Mouse (Mus musculus) liver, embryonic 12.5 days (tissue): ENCODE results near the gene Plk5. TPM values are rescaled to one million over a fixed set of nuclear protein-coding genes. Genes with fewer than 3 reads are reported as not detected.

Experiments
- ATAC-seq: fragments of 200-750 bp; cut with Nextera tagmentation; 2 replicates; pipeline ENCODE4 v1.8.0; 2017; ENCODE audit warnings: moderate number of reproducible peaks, mild to moderate bottlenecking, moderate library complexity
- H3K27ac ChIP-seq: fragments of 300-500 bp; sonication (generic); 2 replicates; pipeline ENCODE4 v1.5.1; 2016; ENCODE audit warnings: mild to moderate bottlenecking
- H3K27me3 ChIP-seq: fragments of 300-500 bp; sonication (generic); replicated peaks from 2 replicates; pipeline ENCODE4 v1.6.1; 2016; ENCODE audit warnings: mild to moderate bottlenecking, moderate library complexity
- H3K36me3 ChIP-seq: fragments of 300-500 bp; sonication (generic); 2 replicates; pipeline ENCODE4 v1.6.1; 2016; ENCODE audit warnings: mild to moderate bottlenecking, moderate library complexity
- H3K4me1 ChIP-seq: fragments of 300-500 bp; sonication (generic); 2 replicates; pipeline ENCODE4 v1.6.1; 2016
- H3K4me2 ChIP-seq: fragments of 300-500 bp; sonication (generic); 2 replicates; pipeline ENCODE4 v1.6.1; 2016; ENCODE audit warnings: mild to moderate bottlenecking, moderate library complexity
- H3K4me3 ChIP-seq: fragments of 300-500 bp; sonication (generic); 2 replicates; pipeline ENCODE4 v1.5.1; 2016; ENCODE audit warnings: mild to moderate bottlenecking, moderate library complexity
- H3K9ac ChIP-seq: fragments of 300-500 bp; sonication (generic); 2 replicates; pipeline ENCODE4 v1.6.1; 2016; ENCODE audit warnings: mild to moderate bottlenecking, moderate library complexity
- H3K9me3 ChIP-seq: fragments of 300-500 bp; sonication (generic); replicated peaks from 2 replicates; pipeline ENCODE4 v1.6.1; 2016; ENCODE audit warnings: mild to moderate bottlenecking, moderate library complexity
- WGBS: fragments of 180-500 bp; shearing (Covaris S2); methylation state at CpG from one replicate; pipeline ENCODE4 v1.1.7; 2016; ENCODE audit not compliant: insufficient replicate concordance; 5-methylcytosine and 5-hydroxymethylcytosine counted together
- polyA plus RNA-seq: library from polyadenylated mRNA; unstranded; fragments of >200 nt; fragmentation: Nextera tagmentation; extraction: Ambion mirVana; gene quantifications from 2 replicates; pipeline ENCODE4 v1.2.1, GENCODE M21; 2016

Gene Plk5
- 0.06 and 0.10 TPM in 2 replicates for polyA plus RNA-seq

DNA sequence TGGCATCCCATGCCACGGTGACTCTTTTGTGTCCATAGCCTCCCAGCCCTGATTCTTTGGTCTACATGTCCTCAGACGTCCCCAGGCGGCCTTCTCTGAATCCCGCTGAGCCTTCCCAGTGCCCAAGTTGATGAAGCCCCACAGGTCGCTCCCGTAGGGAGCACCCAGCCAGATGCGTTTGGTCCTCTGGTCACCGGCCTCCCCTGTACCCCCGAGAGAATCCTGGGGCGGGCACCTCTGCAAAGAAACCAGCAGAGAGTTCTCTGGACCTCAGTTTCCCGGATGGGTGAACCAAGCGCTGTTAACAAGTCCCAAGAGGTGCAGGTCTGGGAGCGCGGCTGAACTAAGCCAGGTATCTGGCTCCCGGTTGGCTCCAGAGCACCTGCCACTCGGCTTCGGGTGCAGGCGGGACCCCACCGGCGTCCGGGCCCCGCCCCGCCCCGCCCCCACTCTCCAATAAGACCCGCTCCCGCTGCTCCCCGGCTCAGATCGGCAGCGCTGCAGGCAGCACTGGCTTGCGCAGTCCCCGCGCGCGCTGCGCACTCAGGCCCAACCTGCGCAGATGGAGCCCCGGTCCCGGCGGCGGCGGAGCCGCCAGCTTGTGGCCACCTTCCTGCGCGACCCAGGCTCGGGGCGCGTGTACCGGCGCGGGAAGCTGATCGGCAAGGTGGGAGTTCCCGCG is at the start of gene Plk5:
Gene Plk5, plus strand, starts transcription at position 459 of the 682 bp plus-strand sequence.
- Histone ChIP-seq H3K4me3 (peak within 1 kb of the TSS; percentile 16), H3K9ac (no peak within 1 kb of the TSS)

DNA sequence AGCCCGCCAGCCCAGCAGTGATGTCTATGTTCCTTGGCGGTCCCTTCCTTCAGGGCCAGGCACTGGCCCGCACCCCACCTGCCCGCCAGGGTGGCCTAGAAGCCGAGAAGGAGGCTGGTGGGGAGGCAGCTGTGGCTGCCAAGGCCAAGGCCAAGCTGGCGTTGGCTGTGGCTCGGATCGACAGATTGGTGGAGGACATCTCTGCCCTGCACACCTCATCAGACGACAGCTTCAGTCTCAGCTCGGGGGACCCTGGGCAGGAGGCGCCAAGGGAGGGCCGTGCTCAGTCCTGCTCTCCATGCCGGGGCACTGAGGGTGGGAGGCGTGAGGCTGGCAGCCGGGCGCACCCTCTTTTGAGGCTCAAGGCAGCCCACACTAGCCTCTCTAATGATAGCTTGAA is 44.7 kb upstream of the Plk5 start:
- Histone ChIP-seq H3K9ac (no peak overlapping the region), H3K27me3 (peaks cover 100% of the 10 kb centered on the region), H3K4me3 (no peak overlapping the region), H3K36me3 (no peaks in the 10 kb centered on the region), H3K9me3 (no peaks in the 10 kb centered on the region), H3K27ac (no peak overlapping the region), H3K4me2 (no peak overlapping the region), H3K4me1 (peaks cover 21% of the 10 kb centered on the region)
- no peak for ATAC-seq
- WGBS: 54% methylated on average over 16 of the region's 16 CpGs

More for the DNA sequence above, at the start of gene Plk5:
- H3K9me3 ChIP-seq: no peaks in the 10 kb centered on the region
- peaks cover 32% of the 10 kb centered on the region; the same call in 1 of the 2 replicates for H3K4me1 ChIP-seq
- no peak for ATAC-seq
- peaks cover 100% of the 10 kb centered on the region for H3K27me3 ChIP-seq
- H3K4me2 ChIP-seq: peak within 1 kb of the TSS; percentile 46
- 3% methylated on average over 52 of the region's 53 CpGs for WGBS
- no peaks in the 10 kb centered on the region for H3K36me3 ChIP-seq
- no peak within 1 kb of the TSS for H3K27ac ChIP-seq

DNA sequence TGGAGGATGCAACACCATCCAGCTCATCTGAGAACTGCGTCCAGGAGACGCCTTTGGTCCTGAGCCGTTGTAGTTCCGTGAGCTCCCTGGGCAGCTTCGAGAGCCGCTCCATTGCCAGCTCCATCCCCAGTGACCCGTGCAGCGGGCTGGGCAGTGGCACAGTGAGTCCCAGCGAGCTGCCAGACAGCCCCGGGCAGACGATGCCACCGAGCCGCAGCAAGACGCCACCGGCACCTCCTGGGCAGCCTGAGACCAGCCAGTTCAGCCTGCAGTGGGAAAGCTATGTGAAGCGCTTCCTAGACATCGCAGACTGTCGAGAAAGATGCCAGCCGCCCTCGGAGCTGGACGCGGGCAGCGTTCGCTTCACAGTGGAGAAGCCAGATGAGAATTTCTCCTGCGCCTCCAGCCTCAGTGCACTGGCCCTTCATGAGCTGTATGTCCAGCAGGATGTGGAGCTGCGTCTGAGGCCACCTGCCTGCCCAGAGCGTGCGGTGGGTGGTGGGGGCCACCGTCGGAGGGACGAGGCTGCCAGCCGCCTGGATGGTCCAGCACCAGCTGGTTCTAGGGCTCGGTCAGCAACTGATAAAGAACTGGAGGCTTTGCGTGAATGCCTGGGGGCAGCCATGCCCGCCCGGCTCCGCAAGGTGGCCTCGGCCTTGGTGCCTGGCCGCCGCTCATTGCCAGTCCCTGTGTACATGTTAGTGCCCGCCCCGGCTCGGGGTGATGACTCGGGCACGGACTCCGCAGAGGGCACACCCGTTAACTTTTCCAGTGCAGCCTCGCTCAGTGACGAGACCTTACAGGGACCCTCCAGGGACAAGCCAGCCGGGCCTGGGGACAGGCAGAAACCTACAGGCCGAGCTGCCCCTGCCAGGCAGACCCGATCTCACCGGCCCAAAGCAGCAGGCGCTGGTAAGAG is 43.4 kb upstream of the Plk5 start:
- Histone ChIP-seq H3K9ac (no peak overlapping the region), H3K9me3 (no peaks in the 10 kb centered on the region), H3K27me3 (peaks cover 100% of the 10 kb centered on the region), H3K4me2 (no peak overlapping the region), H3K27ac (no peak overlapping the region), H3K4me1 (peaks cover 34% of the 10 kb centered on the region), H3K36me3 (peaks cover 6% of the 10 kb centered on the region), H3K4me3 (no peak overlapping the region)
- 51% methylated on average over 54 of the region's 54 CpGs for WGBS
- ATAC-seq: no peak

DNA sequence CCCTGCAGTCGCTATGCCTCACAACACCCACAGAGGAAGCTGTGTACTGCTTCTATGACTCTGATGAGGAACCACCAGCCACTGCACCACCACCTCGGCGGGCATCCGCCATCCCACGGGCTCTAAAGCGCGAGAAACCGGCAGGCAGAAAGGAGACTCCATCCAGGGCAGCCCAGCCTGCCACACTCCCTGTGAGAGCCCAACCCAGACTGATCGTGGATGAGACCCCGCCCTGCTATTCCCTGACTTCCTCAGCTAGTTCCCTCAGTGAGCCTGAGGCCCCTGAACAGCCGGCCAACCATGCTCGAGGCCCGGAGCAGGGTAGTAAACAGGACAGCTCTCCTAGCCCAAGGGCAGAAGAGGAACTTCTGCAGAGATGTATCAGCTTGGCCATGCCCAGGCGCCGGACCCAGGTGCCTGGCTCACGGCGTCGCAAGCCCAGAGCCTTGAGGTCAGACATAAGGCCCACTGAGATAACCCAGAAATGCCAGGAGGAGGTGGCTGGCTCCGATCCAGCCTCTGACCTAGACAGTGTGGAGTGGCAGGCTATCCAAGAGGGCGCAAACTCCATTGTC is 42.5 kb upstream of the Plk5 start:
- 17% methylated on average over 20 of the region's 20 CpGs for WGBS
- ATAC-seq: no peak
- Histone ChIP-seq H3K36me3 (peaks cover 15% of the 10 kb centered on the region), H3K9me3 (no peaks in the 10 kb centered on the region), H3K4me3 (no peak overlapping the region), H3K27ac (no peak overlapping the region), H3K27me3 (peaks cover 91% of the 10 kb centered on the region), H3K9ac (no peak overlapping the region), H3K4me1 (peaks cover 43% of the 10 kb centered on the region), H3K4me2 (no peak overlapping the region)

DNA sequence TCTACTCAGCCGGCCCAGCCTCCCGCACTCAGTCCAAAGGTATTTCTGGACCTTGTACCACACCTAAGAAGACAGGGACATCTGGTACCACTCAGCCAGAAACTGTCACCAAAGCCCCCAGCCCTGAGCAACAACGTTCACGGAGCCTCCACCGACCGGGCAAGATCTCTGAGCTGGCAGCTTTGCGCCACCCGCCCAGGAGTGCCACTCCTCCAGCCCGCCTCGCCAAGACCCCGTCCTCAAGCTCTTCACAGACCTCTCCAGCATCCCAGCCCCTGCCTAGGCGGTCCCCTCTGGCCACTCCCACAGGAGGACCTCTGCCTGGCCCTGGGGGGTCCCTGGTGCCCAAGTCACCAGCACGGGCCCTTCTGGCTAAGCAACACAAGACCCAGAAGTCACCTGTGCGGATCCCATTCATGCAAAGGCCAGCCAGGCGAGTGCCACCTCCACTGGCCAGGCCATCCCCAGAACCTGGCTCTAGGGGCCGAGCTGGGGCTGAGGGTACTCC is 41.7 kb upstream of the Plk5 start:
- ATAC-seq: no peak
- Histone ChIP-seq H3K4me3 (no peak overlapping the region), H3K4me1 (peaks cover 51% of the 10 kb centered on the region)

DNA sequence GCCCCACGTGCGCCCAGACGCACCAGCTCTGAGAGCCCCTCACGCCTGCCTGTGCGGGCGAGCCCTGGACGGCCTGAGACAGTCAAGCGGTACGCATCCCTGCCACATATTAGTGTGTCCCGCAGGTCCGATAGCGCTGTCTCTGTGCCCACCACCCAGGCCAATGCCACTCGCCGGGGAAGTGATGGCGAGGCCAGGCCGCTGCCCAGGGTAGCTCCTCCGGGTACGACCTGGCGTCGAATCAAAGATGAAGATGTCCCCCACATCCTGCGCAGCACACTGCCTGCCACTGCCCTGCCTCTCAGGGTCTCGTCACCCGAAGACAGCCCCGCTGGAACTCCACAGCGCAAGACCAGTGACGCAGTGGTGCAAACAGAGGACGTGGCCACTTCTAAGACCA is 40.9 kb upstream of the Plk5 start:
- H3K27me3 ChIP-seq: peaks cover 75% of the 10 kb centered on the region
- H3K36me3 ChIP-seq: peaks cover 23% of the 10 kb centered on the region
- H3K27ac ChIP-seq: no peak overlapping the region
- peaks cover 55% of the 10 kb centered on the region for H3K4me1 ChIP-seq
- H3K9me3 ChIP-seq: no peaks in the 10 kb centered on the region
- WGBS: 40% methylated on average over 27 of the region's 27 CpGs
- no peak for ATAC-seq
- no peak overlapping the region for H3K9ac ChIP-seq
- no peak overlapping the region for H3K4me3 ChIP-seq
- no peak overlapping the region for H3K4me2 ChIP-seq

More for the DNA sequence above, 41.7 kb upstream of the Plk5 start:
- no peak overlapping the region for H3K4me2 ChIP-seq
- no peak overlapping the region for H3K9ac ChIP-seq
- peaks cover 83% of the 10 kb centered on the region for H3K27me3 ChIP-seq
- WGBS: 35% methylated on average over 16 of the region's 16 CpGs
- H3K9me3 ChIP-seq: no peaks in the 10 kb centered on the region
- no peak overlapping the region for H3K27ac ChIP-seq
- peaks cover 23% of the 10 kb centered on the region for H3K36me3 ChIP-seq

DNA sequence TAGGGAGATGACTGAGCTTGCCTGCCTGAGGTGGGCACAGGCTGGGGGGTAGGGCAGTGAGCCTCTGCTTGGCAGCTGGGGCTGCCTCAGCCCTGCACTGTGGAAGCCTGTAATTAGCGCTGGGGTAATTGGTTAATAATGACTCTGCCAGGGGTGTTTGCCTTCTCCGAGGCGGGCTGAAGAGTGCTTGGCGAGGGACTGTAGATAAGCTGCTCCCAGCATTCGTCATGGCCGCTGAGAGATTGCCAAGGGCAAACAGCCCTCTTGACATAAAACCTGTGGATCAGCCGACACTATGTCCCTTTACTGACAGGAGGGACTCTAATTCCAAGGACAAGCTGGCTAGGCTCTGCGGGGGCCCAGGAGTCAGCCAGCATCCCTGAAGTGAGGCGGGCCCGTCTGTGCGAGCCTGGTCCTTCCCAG is 39.9 kb upstream of the Plk5 start:
- no peaks in the 10 kb centered on the region for H3K9me3 ChIP-seq
- peaks cover 65% of the 10 kb centered on the region for H3K27me3 ChIP-seq
- H3K4me3 ChIP-seq: no peak overlapping the region
- 20% methylated on average over 11 of the region's 11 CpGs for WGBS
- H3K36me3 ChIP-seq: peaks cover 23% of the 10 kb centered on the region
- ATAC-seq: no peak
- peaks cover 65% of the 10 kb centered on the region for H3K4me1 ChIP-seq
- peak overlapping the region; percentile 19 for H3K9ac ChIP-seq
- H3K27ac ChIP-seq: peak overlapping the region; percentile 1; the same call in 1 of the 2 replicates
- peak overlapping the region; percentile 37 for H3K4me2 ChIP-seq

DNA sequence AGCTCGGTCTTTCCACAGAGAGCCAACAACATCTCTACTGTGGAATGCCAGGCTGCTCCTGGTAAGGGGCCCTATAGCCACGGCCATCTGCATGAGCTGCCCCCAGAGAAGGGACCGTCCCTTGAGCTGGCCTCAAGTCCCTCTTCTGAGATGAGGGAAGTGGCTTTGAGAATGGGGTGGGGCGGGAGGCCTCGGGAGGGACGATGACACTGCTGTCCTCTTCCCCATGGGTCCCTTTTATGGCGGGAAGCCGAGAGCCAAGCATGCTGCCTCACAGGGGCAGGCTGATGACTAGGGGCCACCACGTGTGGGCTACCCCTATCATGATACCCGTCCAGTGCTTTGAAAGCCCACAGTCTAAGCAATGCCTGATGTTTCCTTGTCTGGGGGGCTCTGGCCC is 39.2 kb upstream of the Plk5 start:
- ATAC-seq: 0 out of 2 replicates have a peak, but pooled peaks have one; percentile 15
- Histone ChIP-seq H3K27ac (peak overlapping the region; percentile 13; the same call in 1 of the 2 replicates), H3K4me1 (peaks cover 72% of the 10 kb centered on the region), H3K36me3 (peaks cover 23% of the 10 kb centered on the region), H3K4me3 (no peak overlapping the region), H3K9ac (peak overlapping the region; percentile 19), H3K9me3 (no peaks in the 10 kb centered on the region), H3K27me3 (peaks cover 58% of the 10 kb centered on the region), H3K4me2 (peak overlapping the region; percentile 37)
- WGBS: 26% methylated on average over 10 of the region's 10 CpGs

DNA sequence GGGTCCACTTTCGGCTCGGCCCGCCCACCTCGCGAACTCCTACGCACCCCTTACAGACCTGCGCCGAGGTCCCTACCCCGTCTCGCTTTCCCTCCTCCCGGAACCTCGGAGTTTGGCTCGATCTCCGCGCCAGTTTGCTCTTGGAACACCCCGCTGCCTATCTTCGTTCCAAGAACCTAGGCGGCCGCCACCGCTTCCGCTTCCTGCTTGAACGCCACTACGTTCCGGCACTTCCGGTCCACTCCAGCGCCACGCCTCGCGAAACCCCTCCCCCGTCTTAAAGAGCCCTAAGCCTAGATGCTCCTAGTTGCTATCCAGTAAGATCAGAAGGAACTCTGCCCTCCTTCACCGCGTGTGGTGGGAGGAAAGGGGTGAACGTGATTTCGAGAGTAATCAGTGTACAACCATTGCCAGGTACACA is 35.9 kb upstream of the Plk5 start, which contains the start of gene 2310011J03Rik:
Gene 2310011J03Rik, minus strand, starts transcription at position 198 of the 421 bp plus-strand sequence.
- Histone ChIP-seq H3K27me3 (peaks cover 25% of the 10 kb centered on the region), H3K27ac (peak within 1 kb of the TSS; percentile 88)
- WGBS: under 1% methylated on average over 34 of the region's 34 CpGs

DNA sequence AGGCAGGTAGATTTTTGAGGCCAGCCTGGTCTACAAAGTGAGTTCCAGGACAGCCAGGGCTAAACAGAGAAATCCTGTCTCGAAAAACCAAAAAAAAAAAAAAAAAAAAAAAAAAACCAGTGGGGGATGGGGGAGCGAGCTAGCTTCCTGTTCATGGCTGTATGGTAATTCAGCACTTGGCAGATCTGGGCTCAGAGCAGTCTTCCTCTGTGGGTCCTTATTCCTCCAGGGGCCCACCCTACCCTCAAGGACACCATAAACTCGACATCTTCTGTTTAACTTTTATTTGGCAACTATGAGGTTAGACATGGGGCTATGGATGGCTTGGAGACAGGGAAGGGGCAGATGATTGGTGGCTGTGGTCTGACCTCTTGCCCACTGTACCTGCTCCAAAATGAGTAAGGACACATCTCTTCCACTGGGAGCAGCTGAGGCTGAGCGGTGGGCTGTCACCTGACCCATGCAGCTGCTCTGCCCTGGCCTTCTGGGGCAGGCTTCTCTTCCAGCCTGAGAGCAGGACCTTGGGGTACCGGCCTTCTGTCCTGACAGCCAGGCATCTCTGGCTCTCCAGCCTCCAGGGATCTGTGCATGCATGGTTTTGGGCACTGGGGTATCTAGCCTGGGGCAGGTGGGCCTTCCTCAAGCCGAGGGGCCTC is 35.1 kb upstream of the Plk5 start:
- Histone ChIP-seq H3K4me3 (peak overlapping the region; percentile 90), H3K9me3 (no peaks in the 10 kb centered on the region), H3K4me2 (peak overlapping the region; percentile 99), H3K4me1 (peaks cover 93% of the 10 kb centered on the region), H3K27me3 (peaks cover 17% of the 10 kb centered on the region), H3K9ac (peak overlapping the region; percentile 79), H3K27ac (peak overlapping the region; percentile 88), H3K36me3 (peaks cover 23% of the 10 kb centered on the region)
- 58% methylated on average over 6 of the region's 6 CpGs for WGBS
- ATAC-seq: no peak

More for the DNA sequence above, 35.9 kb upstream of the Plk5 start, which contains the start of gene 2310011J03Rik:
- Histone ChIP-seq H3K4me2 (peak within 1 kb of the TSS; percentile 99), H3K4me3 (peak within 1 kb of the TSS; percentile 90), H3K9ac (peak within 1 kb of the TSS; percentile 91), H3K9me3 (no peaks in the 10 kb centered on the region), H3K36me3 (peaks cover 23% of the 10 kb centered on the region), H3K4me1 (peaks cover 91% of the 10 kb centered on the region)
- peak; percentile 60 for ATAC-seq
